Mouse (Mus musculus): Measurements from ENCODE around the gene Snf8. TPM values are rescaled to one million over a fixed set of nuclear protein-coding genes. Genes with fewer than 3 reads are reported as not detected.
A peak's percentile ranks its signal among the peaks of the same experiment; 100 is the strongest.

Snf8 gene
- polyA plus RNA-seq, 1 experiment from 2014 or later, result 106 TPM

- WGBS, result 78% methylated on average over 3 of the region's 3 CpGs
- 0 out of 2 replicates have a peak, but pooled peaks cover under 1% of the 10 kb centered on the region for H3K9me3 ChIP-seq
- H3K4me3 ChIP-seq, result no peak overlapping the region
- H3K27ac ChIP-seq (replicated peaks), result no peak overlapping the region
- no peak for DNase-seq (ENCODE audit: low spot score)
- no peaks in the 10 kb centered on the region for H3K27me3 ChIP-seq (replicated peaks; ENCODE audit: low read depth, poor library complexity, severe bottlenecking)
- H3K36me3 ChIP-seq (replicated peaks), result no peaks in the 10 kb centered on the region
- no peaks in the 10 kb centered on the region for H3K4me1 ChIP-seq
Observed at GRCm38 (mm10) chr11:96082682-96083081, 48.0 kb downstream of the Snf8 start.

DNA sequence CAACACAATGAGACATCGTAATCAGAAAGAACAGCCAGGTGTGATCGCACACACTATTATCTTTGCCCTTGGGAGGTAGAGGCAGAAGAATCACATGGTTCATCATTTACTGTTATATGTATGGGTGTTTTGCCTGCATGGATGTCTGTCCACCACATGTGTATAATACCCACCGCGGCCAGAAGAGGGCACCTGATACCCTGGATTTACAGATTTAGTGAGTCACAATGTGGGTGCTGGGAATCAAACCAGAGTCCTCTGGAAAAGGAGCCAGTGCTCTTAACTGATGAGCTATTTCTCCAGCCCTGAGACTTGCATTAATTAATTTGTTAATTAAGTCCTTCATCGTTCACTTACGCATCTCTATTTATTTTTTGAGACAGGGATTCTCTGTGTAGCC, 53.3 kb downstream of the Snf8 start:
- Histone ChIP-seq H3K27me3 (replicated peaks; ENCODE audit: low read depth, poor library complexity, severe bottlenecking) (no peaks in the 10 kb centered on the region), H3K4me3 (no peak overlapping the region), H3K36me3 (replicated peaks) (no peaks in the 10 kb centered on the region), H3K27ac (replicated peaks) (no peak overlapping the region), H3K9me3 (0 out of 2 replicates have a peak, but pooled peaks cover 3% of the 10 kb centered on the region), H3K4me1 (no peaks in the 10 kb centered on the region)
- 89% methylated on average over 6 of the region's 6 CpGs for WGBS
- DNase-seq (ENCODE audit: low spot score), result no peak

- 55% methylated on average over 2 of the region's 2 CpGs for WGBS
- 0 out of 2 replicates have a peak, but pooled peaks cover 3% of the 10 kb centered on the region for H3K9me3 ChIP-seq
- H3K4me1 ChIP-seq, result no peaks in the 10 kb centered on the region
- H3K27me3 ChIP-seq (replicated peaks; ENCODE audit: low read depth, poor library complexity, severe bottlenecking), result no peaks in the 10 kb centered on the region
- no peak overlapping the region for H3K4me3 ChIP-seq
- H3K36me3 ChIP-seq (replicated peaks), result no peaks in the 10 kb centered on the region
- peak; percentile 26 for DNase-seq (ENCODE audit: low spot score)
- H3K27ac ChIP-seq (replicated peaks), result no peak overlapping the region
Observed at GRCm38 (mm10) chr11:96091073-96091472, 56.4 kb downstream of the Snf8 start.

GRCm38 (mm10) chr11:96092674-96093291, 58.1 kb downstream of the Snf8 start:
- H3K4me1 ChIP-seq, result no peaks in the 10 kb centered on the region
- no peak for DNase-seq (ENCODE audit: low spot score)
- no peak overlapping the region for H3K4me3 ChIP-seq
- no peak overlapping the region for H3K27ac ChIP-seq (replicated peaks)
- no peaks in the 10 kb centered on the region for H3K36me3 ChIP-seq (replicated peaks)
- 0 out of 2 replicates have a peak, but pooled peaks cover under 1% of the 10 kb centered on the region for H3K9me3 ChIP-seq
- H3K27me3 ChIP-seq (replicated peaks; ENCODE audit: low read depth, poor library complexity, severe bottlenecking), result peaks cover 8% of the 10 kb centered on the region
- WGBS, result 46% methylated on average over 7 of the region's 7 CpGs

- Histone ChIP-seq H3K4me1 (no peaks in the 10 kb centered on the region), H3K36me3 (replicated peaks) (no peaks in the 10 kb centered on the region), H3K9me3 (no peaks in the 10 kb centered on the region), H3K27ac (replicated peaks) (no peak overlapping the region), H3K4me3 (no peak overlapping the region), H3K27me3 (replicated peaks; ENCODE audit: low read depth, poor library complexity, severe bottlenecking) (peaks cover 13% of the 10 kb centered on the region)
- 12% methylated on average over 3 of the region's 3 CpGs for WGBS
- DNase-seq (ENCODE audit: low spot score), result peak; percentile 57
Observed at GRCm38 (mm10) chr11:96093361-96093760, 58.7 kb downstream of the Snf8 start.

Other genes with a start within 250 kb of the Snf8 start
- not detected in 2 replicates for gene Phospho1, start 210.4 kb upstream of the Snf8 start, polyA plus RNA-seq (2016; fragmentation: Nextera tagmentation; extraction: Ambion mirVana)
- 9.5 and 10.0 TPM in 2 replicates for gene Gngt2, start 197.7 kb upstream of the Snf8 start, polyA plus RNA-seq (2016; fragmentation: Nextera tagmentation; extraction: Ambion mirVana)
- 3.7 and 4.1 TPM in 2 replicates for gene Abi3, start 192.4 kb upstream of the Snf8 start, polyA plus RNA-seq (2016; fragmentation: Nextera tagmentation; extraction: Ambion mirVana)
- gene B4galnt2, start 120.0 kb upstream of the Snf8 start, polyA plus RNA-seq (2016; fragmentation: Nextera tagmentation; extraction: Ambion mirVana), result 0.09 and 0.16 TPM in 2 replicates
- gene Igf2bp1, start 28.9 kb upstream of the Snf8 start, polyA plus RNA-seq (2016; fragmentation: Nextera tagmentation; extraction: Ambion mirVana), result 173 and 197 TPM in 2 replicates
- gene Gip, start 10.3 kb upstream of the Snf8 start, polyA plus RNA-seq (2016; fragmentation: Nextera tagmentation; extraction: Ambion mirVana), result not detected in 2 replicates
- gene Ube2z, start 30.5 kb downstream of the Snf8 start, polyA plus RNA-seq (2016; fragmentation: Nextera tagmentation; extraction: Ambion mirVana), result 34.3 and 35.2 TPM in 2 replicates
- 596 and 634 TPM in 2 replicates for gene Atp5g1, start 40.8 kb downstream of the Snf8 start, polyA plus RNA-seq (2016; fragmentation: Nextera tagmentation; extraction: Ambion mirVana)
- not detected in 2 replicates for gene Calcoco2, start 77.1 kb downstream of the Snf8 start, polyA plus RNA-seq (2016; fragmentation: Nextera tagmentation; extraction: Ambion mirVana)
- gene Ttll6, start 98.9 kb downstream of the Snf8 start, polyA plus RNA-seq (2016; fragmentation: Nextera tagmentation; extraction: Ambion mirVana), result not detected in 2 replicates
- not detected in 2 replicates for gene Hoxb13, start 159.4 kb downstream of the Snf8 start, polyA plus RNA-seq (2016; fragmentation: Nextera tagmentation; extraction: Ambion mirVana)
- gene Hoxb9, start 236.6 kb downstream of the Snf8 start, polyA plus RNA-seq (2016; fragmentation: Nextera tagmentation; extraction: Ambion mirVana), result not detected in 2 replicates
- gene Hoxb8, start 247.0 kb downstream of the Snf8 start, polyA plus RNA-seq (2016; fragmentation: Nextera tagmentation; extraction: Ambion mirVana), result not detected in 2 replicates

All from embryonic facial prominence, embryonic 10.5 days (tissue).